Mouse (Mus musculus) hematopoietic stem cell, adult 5-6 weeks (primary cell): ENCODE results near the gene Klhdc8b. TPM values are rescaled to one million over a fixed set of nuclear protein-coding genes. Genes with fewer than 3 reads are reported as not detected.
A peak's percentile ranks its signal among the peaks of the same experiment; 100 is the strongest.

Experiments
- ATAC-seq, 2 experiments: fragments of 125-278 bp in 1 of 2; replicated peaks in 1 of 2; 2 replicates each; pipeline ENCODE4 v1.8.0; 2016 to 2017; ENCODE audit warnings: inconsistent platforms in 2 of 2, mild to moderate bottlenecking in 2 of 2, moderate number of reproducible peaks in 2 of 2, low read depth in 1 of 2, moderate TSS enrichment in 1 of 2; ENCODE audit not compliant: low FRiP score in 2 of 2, poor library complexity in 2 of 2, severe bottlenecking in 2 of 2, insufficient read depth in 1 of 2, low TSS enrichment in 1 of 2
- total RNA-seq: library from RNA; stranded (forward); fragments of 172-1452, 232-1000 nt; gene quantifications from 2 replicates; pipeline ENCODE4 v1.2.3, GENCODE M21; 2017

The Klhdc8b gene
- 12.1 and 18.6 TPM in 2 replicates for total RNA-seq

DNA sequence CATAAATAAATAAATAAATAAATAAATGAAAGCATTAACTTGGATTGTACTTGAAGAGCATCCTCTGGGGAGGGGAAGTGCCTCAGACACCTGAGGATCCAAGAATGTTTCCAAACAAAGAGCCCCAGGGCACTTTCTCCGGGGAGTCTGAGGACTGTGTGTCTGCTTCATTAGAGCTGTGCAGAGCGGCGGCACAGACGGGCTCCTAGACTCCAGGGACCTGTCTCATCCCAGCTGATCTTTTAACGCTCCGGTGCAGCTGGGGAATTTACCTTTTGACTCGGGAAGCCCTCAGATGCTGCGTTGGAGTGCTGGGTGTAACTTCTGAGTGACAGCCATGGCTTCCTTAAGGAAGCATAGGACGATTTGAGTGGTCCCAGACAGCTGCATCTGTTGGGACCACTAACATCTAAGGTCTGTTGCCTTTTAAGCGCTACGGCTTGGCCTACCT is at the start of gene Klhdc8b:
Gene Klhdc8b (minus strand): TSS at position 401 of the 451 bp plus-strand sequence.
- no peak for ATAC-seq

DNA sequence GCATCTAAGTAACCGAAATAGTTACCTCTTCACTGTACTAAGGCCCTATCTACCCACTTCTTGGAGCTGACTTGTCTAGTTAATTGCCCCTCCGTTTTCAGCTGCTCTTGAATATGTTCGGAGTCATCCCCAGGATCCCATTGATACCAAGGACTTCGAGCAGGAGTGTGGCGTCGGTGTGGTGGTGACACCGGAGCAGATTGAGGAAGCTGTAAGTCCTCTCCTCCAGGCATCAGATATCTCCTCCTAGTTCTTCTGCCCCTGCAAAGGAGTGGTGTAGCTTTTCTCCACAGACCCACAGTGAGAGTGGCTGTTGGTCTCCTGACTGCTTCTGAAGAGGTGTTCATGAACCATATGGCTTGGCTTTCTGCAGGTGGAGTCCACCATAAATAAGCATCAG is 47.4 kb upstream of the Klhdc8b start:
- no peak for ATAC-seq

DNA sequence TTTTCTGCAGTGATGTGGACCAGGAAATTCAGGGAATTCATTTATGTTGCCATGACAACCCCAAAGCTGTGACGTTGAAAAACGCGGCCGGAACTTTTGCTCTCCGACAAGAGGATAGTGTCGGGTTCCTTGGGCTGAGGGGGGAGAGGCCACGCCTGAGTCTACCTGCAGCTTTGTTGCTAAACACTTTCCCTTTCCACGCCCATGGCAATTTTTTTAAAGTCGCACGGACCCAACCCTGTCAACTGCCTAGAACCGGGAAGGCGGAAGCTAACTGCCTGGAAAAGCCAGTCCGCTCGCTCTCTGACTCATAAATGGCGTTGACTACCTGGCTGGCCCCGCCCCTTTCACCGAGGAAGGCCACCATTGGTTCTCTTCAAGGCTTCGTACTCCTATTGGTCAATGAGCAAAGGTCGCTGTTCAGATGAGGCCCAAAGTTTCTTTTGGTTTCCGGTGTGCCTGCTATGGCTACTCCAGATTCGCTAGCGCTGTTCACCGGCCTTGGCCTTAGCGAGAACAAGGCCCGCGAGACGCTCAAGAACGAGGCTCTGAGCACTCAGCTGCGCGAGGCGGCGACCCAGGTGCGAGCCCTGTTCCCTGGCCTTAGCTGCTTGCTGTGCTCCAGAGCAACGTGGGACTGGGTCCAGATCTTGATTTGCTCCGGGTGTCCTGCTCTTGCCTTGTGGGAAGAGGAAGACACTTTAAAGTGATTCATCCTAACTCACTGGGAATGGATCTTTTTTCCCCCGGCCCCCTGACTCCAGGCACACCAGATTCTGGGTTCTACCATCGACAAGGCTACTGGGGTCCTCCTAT is 46.4 kb upstream of the Klhdc8b start, which contains the start of gene Qars:
Gene Qars (plus strand): TSS at position 88 of the 816 bp plus-strand sequence.
- peak; percentile 99 for ATAC-seq

DNA sequence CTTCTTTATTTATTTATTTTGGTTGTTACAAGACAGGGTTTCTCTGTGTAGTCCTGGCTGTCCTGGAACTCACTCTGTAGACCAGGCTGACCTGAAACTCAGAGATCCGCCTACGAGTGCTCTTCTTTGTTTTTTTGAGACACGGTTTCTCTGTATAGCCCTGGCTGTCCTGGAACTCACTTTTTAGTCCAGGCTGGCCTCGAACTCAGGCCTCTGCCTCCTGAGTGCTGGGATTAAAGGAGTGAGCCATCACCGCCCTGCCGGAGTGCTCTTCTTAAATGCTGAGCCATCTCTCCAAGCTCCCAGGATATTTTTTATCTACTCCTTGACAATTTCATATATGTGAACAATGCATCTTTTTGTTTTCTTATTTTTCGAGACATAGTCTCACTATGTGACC is 45.5 kb upstream of the Klhdc8b start:
- no peak for ATAC-seq

DNA sequence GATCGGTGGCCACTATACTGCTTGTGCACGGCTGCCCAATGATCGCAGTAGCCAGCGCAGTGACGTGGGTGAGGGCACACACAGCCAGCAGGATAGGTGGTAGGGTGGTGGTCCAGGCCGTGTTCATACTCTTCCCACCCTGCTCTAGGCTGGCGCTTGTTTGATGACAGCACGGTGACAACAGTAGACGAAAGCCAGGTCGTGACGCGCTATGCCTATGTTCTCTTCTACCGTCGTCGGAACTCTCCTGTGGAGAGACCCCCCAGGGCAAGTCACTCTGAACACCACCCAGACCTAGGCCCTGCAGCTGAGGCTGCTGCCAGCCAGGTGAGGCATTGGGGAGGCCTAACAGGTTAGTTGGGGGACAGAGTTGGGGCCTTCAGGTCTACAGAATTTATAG is 38.6 kb upstream of the Klhdc8b start:
- ATAC-seq: no peak

DNA sequence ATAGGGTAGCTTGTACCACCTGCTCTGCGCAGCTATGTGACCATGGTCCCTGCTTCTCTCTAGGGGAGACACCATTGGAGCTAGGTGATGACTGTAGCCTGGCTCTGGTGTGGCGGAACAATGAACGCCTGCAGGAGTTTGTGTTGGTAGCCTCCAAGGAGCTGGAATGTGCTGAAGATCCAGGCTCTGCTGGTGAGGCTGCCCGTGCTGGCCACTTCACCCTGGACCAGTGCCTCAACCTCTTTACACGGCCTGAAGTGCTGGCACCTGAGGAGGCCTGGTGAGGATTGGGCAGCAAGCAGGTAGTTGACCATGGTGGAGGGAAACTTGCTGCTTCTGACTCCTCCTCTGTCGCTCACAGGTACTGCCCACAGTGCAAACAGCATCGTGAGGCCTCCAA is 37.9 kb upstream of the Klhdc8b start:
- no peak for ATAC-seq

DNA sequence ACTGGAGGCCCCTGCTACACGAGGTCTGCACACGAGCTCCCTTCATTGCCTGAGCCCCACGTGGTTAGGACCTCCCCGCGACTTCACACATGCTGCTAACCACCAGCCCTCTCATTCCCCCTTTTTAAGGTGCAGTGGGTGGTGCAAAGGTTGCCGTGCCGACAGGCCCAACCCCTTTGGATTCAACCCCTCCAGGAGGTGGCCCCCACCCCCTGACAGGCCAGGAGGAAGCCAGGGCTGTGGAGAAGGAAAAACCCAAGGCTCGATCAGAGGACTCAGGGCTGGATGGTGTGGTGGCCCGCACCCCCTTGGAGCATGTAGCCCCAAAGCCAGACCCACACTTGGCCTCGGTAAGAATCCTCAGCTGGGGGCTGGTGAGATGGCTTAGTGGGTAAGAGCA is 33.5 kb upstream of the Klhdc8b start:
- no peak for ATAC-seq

DNA sequence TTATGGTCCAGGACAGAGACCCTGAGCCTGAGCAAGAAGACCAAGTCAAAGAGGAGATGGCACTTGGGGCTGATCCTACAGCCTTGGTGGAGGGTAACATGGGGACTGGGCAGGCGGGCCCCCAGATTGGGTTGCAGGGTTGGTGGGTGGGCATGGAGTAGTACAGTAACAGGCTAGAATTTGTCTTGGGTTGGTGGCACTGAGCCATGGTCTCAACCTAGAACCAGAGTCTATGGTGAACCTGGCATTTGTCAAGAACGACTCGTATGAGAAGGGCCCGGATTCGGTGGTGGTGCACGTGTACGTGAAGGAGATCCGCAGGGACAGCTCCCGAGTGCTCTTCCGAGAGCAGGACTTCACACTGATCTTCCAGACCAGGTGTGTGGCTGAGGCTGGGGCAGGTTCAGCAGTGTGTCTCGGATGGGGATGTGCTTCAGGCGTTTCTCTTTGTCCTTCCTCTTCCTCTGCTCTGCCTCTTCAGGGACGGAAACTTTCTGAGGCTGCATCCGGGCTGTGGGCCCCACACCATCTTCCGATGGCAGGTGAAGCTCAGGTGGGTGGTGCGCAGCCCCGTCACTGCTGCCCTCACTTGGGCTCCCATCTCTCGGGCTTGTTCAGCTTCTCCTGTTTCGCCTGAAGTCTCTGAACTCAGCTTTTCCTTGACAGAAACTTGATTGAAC is 32.9 kb upstream of the Klhdc8b start:
- ATAC-seq: no peak

DNA sequence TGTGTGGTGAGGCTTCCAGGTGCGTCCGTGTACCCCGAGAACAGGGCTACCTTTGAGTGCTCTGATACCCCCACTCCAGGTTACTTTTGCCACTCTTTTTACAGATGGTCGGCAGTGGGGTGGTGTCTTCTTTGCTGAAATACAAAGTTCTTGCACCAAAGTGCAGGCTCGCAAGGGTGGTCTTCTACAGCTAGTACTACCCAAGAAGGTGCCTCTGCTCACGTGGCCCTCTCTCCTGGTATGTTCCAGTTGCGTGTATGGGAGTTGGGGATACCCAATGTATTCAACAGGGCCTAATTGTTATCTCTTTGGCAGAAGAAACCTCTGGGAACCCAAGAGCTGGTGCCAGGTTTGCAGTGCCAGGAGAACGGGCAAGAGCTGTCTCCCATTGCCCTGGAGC is 31.9 kb upstream of the Klhdc8b start:
- ATAC-seq: no peak

DNA sequence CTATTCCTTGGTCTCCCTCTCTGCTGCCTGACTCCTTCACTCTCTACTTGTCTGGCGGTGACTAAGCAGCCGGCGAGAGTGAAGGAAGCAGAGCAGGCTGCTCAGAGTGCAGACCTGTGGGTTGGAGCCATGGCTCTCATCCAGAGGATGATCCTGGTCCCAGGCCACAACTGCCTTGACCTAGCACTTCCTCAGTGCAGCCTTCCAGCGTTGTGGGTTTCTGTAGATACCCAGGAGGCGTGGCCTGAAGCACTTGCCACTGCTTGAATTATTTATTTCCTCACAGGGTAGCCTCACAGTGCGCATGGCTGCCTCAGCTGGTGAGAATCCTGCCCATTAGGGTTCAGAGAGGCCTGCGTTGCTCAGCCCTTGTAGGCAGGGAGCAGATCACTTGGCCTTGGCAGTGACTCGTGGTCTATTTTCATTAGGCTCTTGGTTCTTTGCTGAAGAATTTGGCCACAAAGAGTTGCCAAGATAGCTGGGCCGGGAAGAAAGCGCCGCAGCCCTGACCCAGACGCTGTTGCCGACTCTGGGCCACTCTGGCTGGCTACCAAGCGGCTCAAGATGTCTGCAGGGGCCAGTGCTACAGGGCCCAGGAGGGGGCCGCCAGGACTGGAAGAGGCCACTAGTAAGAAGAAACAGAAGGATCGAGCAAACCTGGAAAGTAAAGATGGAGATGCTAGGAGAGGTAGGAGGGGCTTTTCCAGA is 30.8 kb upstream of the Klhdc8b start:
- ATAC-seq: peak; percentile 61 to 72

DNA sequence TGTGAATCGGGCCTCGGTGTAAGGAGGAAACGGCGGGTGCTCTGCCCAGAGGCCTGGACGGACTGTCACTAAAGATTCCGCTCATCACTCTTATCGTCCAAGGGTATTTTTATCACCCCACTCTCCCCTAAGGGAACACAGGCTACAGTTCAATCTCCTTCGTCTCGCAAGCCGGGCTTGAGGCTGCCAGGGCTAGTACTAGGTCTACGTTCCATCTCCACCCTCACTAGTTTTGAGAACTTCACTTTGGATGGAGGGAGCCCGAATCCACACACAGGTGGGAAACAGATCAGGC is 29.9 kb upstream of the Klhdc8b start:
- no peak for ATAC-seq

DNA sequence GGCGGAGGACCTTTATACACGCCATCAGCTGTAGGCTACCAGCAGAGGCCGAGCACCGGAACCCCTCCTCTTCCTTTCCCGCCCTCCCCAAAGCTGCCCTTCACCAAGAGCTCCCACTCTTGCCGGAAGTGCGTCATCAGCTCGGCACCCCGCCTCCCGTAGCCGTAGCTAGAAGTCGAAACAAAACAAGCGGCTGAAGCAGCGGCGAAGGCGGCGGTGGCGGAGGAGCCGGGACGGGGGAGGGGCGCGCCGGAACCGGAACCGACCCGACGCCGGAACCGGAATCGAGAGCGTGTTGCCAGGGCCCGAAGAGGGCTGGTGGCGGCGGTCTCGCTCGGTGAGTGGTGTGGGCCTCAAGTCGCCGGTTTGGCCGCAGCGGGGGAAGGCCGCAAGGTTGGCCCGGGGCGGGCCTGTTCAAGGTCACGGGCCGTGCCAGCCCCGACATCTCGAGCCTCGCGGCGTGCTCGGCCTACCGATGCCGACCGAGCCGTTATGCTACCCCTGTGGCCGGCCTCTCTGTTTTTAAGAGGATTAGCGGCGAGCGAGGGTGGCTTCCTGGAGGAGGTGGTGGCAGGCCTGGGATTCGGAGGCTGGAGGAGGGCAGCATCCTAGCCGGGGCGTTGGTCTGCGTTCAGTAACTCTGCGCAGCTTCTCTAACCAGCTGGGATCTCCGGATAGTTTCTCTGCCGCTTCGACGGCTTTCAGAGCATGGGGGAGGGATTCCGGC is 29.3 kb upstream of the Klhdc8b start, which contains the start of gene Usp19:
Gene Usp19 (plus strand): TSS at position 44 of the 727 bp plus-strand sequence.
- ATAC-seq: peak; percentile 85 to 88

DNA sequence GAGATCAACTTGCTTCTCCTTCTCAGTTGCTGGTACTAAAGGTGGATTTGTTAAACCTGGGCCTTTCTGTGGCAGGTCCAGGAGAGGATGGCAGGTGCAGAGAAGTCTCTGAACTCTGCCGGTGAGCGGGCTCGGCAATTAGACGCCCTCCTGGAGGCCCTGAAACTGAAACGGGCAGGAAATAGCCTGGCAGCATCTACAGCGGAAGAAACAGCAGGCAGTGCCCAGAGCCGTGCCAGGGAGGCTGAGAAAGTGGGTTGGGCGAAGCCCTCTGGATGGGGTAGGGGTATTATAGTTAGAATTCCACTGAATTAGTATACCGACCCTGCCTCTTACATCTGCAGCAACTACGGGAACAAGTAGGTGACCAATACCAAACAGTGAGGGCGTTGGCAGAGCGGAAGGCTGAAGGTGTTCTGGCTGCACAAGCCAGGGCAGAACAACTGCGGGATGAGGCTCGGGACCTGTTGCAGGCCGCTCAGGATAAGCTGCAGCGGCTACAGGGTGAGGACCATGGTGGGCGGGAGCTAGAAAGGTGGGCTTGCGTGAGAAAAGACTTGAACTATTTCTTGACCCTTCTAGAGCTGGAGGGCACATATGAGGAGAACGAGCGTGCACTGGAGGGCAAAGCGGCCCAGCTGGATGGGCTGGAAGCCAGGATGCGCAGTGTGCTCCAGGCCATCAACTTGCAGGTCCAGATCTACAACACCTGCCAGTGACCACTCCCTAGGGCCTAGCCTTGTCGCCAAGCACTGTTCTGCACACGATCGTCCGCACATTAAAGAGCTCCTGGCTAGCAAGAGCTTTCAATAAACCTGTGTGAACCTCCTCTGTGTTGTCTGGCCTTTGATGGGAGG is 28.5 kb upstream of the Klhdc8b start:
- ATAC-seq: no peak

DNA sequence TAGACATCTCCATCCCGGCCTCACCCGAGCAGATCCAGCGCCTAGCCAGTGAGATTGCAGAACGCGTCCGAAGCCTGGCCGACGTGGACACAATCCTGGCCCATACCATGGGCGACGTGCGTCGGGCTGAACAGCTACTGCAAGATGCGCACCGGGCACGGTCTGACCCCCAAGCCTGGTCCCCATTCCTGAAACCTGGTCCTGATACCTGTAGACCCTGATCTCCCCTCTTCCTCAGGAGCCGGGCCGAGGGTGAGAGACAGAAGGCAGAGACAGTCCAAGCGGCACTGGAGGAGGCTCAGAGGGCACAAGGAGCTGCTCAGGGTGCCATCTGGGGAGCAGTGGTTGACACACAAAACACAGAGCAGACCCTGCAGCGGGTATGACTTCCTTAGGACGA is 27.8 kb upstream of the Klhdc8b start:
- ATAC-seq: no peak

DNA sequence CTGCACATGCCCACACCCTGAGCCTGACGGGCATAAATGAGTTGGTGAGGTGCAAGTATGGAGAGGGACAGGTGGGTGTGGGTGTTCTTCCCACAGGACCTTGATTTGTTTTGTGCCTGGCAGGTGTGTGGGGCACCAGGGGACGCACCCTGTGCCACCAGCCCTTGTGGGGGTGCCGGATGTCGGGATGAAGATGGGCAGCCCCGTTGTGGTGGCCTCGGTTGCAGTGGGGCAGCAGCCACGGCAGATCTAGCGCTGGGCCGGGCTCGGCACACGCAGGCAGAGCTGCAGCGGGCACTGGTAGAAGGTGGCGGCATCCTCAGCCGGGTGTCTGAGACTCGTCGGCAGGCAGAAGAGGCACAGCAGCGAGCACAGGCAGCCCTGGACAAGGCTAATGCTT is 27.0 kb upstream of the Klhdc8b start:
- no peak for ATAC-seq

DNA sequence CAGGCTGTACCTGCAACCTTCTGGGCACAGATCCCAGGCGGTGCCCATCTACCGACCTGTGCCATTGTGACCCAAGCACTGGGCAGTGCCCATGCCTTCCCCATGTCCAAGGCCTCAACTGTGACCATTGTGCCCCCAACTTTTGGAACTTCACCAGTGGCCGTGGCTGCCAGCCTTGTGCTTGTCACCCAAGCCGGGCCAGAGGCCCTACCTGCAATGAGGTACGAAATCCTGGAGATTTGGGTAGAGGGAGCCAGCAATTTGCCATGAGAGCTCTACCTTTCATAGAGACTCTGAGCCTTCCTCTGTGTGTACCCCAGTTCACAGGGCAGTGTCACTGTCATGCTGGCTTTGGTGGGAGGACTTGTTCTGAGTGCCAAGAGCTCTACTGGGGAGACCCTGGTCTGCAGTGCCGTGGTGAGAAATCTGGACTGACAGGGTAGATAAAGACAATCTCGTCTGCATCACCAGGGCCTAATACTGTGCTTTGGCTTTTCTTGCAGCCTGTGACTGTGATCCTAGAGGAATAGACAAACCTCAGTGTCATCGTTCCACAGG is 25.7 kb upstream of the Klhdc8b start:
- ATAC-seq: no peak
